Mouse (Mus musculus): Measurements from ENCODE around the gene Otos. TPM values are rescaled to one million over a fixed set of nuclear protein-coding genes. Genes with fewer than 3 reads are reported as not detected.

The Otos gene
- polyA plus RNA-seq, 1 experiment = not detected

- Histone ChIP-seq H3K4me3 (ENCODE audit: insufficient read depth, low read length) (no peak overlapping the region), H3K27ac (ENCODE audit: insufficient read depth, low read length) (no peak overlapping the region), H3K4me1 (ENCODE audit: control insufficient read depth, insufficient read depth, low read length) (no peaks in the 10 kb centered on the region)
- TF ChIP-seq POLR2A (IDR thresholded peaks at IDR 0.05; ENCODE audit: low read depth, low read length) = no peak
- TF ChIP-seq CTCF (IDR thresholded peaks at IDR 0.05; ENCODE audit: borderline replicate concordance, insufficient read depth, low read length) = no peak
Measured at GRCm38 (mm10) chr1:92638181-92638580, 10.5 kb downstream of the Otos start.

DNA sequence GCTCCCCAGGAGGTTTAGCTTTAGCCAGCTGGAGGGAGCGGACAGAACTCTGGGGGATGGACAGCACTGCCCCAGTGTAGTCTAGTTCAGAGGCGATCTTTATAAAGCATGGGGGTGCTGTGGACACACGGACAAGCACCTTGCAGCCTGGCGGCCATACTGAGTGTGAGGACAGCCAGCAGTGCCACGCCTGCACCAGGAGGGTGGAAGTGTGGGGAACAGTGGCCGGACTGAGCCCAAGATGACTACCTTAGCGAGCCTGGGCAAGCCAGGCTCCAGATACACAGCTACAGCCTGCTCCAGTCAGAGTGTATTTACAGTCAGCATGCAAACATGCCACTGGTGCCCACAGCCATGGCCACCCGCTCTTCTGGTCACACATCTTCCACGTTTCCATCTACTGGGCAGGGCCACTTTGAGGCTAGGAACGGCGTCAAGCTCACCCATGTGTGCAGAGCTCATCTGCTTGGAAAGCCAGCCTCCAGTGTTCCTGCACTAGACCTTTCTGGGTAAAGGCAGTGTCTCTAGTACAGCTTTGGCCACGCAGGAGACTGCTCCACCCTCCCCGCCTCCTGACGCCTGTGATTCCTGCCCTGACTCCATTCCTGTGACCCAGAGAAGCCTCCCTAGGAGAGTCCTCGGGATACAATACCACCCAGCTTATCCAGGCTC, 11.0 kb downstream of the Otos start:
- Histone ChIP-seq H3K4me1 (ENCODE audit: control insufficient read depth, insufficient read depth, low read length) (no peaks in the 10 kb centered on the region), H3K27ac (ENCODE audit: insufficient read depth, low read length) (no peak overlapping the region), H3K4me3 (ENCODE audit: insufficient read depth, low read length) (no peak overlapping the region)
- TF ChIP-seq POLR2A (IDR thresholded peaks at IDR 0.05; ENCODE audit: low read depth, low read length) (no peak), CTCF (IDR thresholded peaks at IDR 0.05; ENCODE audit: borderline replicate concordance, insufficient read depth, low read length) (no peak)

GRCm38 (mm10) chr1:92636676-92637075, 12.0 kb downstream of the Otos start:
- H3K27ac ChIP-seq (ENCODE audit: insufficient read depth, low read length) = no peak overlapping the region
- H3K4me1 ChIP-seq (ENCODE audit: control insufficient read depth, insufficient read depth, low read length) = no peaks in the 10 kb centered on the region
- H3K4me3 ChIP-seq (ENCODE audit: insufficient read depth, low read length) = no peak overlapping the region
- no peak for TF ChIP-seq POLR2A (IDR thresholded peaks at IDR 0.05; ENCODE audit: low read depth, low read length)
- no peak for TF ChIP-seq CTCF (IDR thresholded peaks at IDR 0.05; ENCODE audit: borderline replicate concordance, insufficient read depth, low read length)

DNA sequence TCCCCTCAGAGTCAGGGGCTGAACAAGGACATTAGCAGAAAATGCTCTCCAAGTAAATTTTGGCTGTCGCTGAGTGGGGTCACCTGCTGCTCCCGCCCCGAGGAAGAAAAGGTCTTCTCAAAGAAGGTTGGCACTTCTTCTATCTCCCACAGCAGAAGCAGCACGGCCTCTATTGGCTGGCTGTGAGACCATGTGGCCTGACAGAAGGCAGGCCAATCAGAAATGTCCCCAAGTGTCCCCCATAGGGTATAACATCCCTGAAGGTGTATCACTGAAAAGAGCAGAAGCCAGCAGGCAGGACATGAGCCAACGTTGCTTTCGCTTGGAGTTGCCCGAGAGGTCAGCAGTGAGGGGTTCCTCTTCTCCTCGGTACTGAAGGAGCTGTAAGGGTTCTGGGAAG, 12.6 kb downstream of the Otos start:
- no peak overlapping the region for H3K4me3 ChIP-seq (ENCODE audit: insufficient read depth, low read length)
- no peaks in the 10 kb centered on the region for H3K4me1 ChIP-seq (ENCODE audit: control insufficient read depth, insufficient read depth, low read length)
- H3K27ac ChIP-seq (ENCODE audit: insufficient read depth, low read length) = peak overlapping the region; percentile 87
- TF ChIP-seq CTCF (IDR thresholded peaks at IDR 0.05; ENCODE audit: borderline replicate concordance, insufficient read depth, low read length) (no peak), POLR2A (IDR thresholded peaks at IDR 0.05; ENCODE audit: low read depth, low read length) (no peak)

DNA sequence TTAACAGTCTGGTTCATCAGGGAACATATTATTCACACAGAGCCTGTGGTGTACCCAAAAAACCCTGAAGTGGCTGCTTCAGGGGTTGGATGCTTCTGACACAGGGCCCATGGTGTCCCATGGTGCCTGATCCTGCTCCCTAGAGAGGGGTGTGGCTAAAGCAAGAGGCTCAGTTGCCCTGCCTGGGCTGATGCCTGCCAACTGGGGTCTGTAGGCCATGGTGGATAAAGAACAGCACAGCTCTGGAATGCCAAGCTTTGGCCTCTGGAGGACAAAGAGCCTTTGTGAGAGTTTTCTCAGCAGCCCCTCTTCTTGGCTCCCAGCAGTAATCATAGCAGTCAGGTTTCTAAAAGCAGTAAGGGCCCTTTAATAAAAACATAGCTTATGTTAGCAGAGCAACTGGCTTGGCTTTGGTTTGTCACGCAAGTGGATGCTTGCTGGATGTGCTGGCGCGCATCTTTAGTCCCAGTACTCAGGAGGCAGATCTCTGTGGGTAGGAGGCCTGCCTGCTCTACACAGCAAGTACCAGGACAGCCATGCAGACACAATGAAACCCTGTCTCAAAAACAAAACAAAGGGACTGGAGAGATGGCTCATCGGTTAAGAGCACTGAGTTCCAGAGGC, 13.6 kb downstream of the Otos start:
- TF ChIP-seq CTCF (IDR thresholded peaks at IDR 0.05; ENCODE audit: borderline replicate concordance, insufficient read depth, low read length) (no peak), POLR2A (IDR thresholded peaks at IDR 0.05; ENCODE audit: low read depth, low read length) (no peak)
- Histone ChIP-seq H3K27ac (ENCODE audit: insufficient read depth, low read length) (peak overlapping the region; percentile 87), H3K4me1 (ENCODE audit: control insufficient read depth, insufficient read depth, low read length) (no peaks in the 10 kb centered on the region), H3K4me3 (ENCODE audit: insufficient read depth, low read length) (no peak overlapping the region)

DNA sequence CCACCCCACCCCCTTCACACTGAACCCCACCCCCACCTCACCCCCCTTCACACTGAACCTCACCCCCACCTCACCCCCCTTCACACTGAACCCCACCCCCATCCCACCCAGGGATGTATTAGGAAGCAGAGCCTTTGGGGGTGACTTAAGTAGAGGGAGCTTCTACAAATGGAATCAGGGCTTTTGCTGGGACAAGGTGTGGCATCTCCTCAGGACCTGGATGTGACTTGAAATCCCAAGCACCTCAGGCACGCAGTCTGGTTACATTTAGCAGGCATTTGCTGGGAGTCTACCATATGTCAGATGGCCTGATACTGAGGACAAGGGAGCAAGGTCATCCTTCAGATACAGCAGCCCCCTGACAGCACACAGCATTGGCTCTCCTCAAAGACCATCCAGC, 14.1 kb downstream of the Otos start:
- no peak for TF ChIP-seq POLR2A (IDR thresholded peaks at IDR 0.05; ENCODE audit: low read depth, low read length)
- no peak for TF ChIP-seq CTCF (IDR thresholded peaks at IDR 0.05; ENCODE audit: borderline replicate concordance, insufficient read depth, low read length)
- no peaks in the 10 kb centered on the region for H3K4me1 ChIP-seq (ENCODE audit: control insufficient read depth, insufficient read depth, low read length)
- peak overlapping the region; percentile 63 for H3K27ac ChIP-seq (ENCODE audit: insufficient read depth, low read length)
- H3K4me3 ChIP-seq (ENCODE audit: insufficient read depth, low read length) = no peak overlapping the region

DNA sequence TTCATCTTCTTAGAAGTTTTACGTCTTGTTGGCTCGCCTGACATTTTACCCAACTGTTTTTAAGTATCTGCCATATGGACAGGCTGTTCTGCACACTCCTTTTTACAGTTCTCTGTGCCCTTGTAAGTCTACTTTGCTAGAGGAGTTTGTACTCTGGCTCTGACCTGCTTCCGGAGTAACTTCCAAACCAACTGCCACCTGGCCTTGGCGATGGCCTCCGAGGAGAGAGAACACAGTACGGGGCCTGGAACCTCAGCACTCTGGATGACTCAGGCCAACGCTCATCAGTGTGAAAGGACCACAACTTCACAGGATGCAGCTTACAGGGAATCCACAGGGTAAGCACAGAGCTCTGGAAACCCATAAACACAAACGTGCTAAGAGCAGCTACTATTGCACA, 14.9 kb downstream of the Otos start:
- Histone ChIP-seq H3K4me3 (ENCODE audit: insufficient read depth, low read length) (no peak overlapping the region), H3K4me1 (ENCODE audit: control insufficient read depth, insufficient read depth, low read length) (no peaks in the 10 kb centered on the region), H3K27ac (ENCODE audit: insufficient read depth, low read length) (no peak overlapping the region)
- no peak for TF ChIP-seq POLR2A (IDR thresholded peaks at IDR 0.05; ENCODE audit: low read depth, low read length)
- TF ChIP-seq CTCF (IDR thresholded peaks at IDR 0.05; ENCODE audit: borderline replicate concordance, insufficient read depth, low read length) = no peak

- Histone ChIP-seq H3K27ac (ENCODE audit: insufficient read depth, low read length) (no peak overlapping the region), H3K4me1 (ENCODE audit: control insufficient read depth, insufficient read depth, low read length) (no peaks in the 10 kb centered on the region), H3K4me3 (ENCODE audit: insufficient read depth, low read length) (no peak overlapping the region)
- TF ChIP-seq POLR2A (IDR thresholded peaks at IDR 0.05; ENCODE audit: low read depth, low read length) = no peak
- no peak for TF ChIP-seq CTCF (IDR thresholded peaks at IDR 0.05; ENCODE audit: borderline replicate concordance, insufficient read depth, low read length)
Measured at GRCm38 (mm10) chr1:92632948-92633347, 15.7 kb downstream of the Otos start.

DNA sequence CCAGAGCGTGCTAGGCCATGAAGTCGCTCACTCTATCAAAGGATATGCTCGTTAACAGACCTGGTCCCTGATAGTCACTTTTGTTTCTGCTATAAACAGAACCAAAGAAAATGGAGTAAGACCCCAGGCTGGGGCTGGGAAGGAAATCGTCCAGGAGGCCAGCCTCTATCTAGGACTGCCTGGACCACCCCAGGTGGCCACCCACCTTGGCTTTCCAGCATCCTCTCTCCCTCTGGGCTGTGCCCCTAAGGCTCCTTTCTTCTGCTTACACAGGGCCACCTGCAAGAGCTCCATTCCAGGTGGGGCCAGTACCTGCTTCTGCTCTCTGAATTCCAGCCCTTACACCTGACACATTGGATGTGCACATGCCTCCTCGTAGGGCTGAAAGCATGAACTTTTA, 16.4 kb downstream of the Otos start:
- TF ChIP-seq POLR2A (IDR thresholded peaks at IDR 0.05; ENCODE audit: low read depth, low read length) (no peak), CTCF (IDR thresholded peaks at IDR 0.05; ENCODE audit: borderline replicate concordance, insufficient read depth, low read length) (no peak)
- Histone ChIP-seq H3K4me1 (ENCODE audit: control insufficient read depth, insufficient read depth, low read length) (no peaks in the 10 kb centered on the region), H3K4me3 (ENCODE audit: insufficient read depth, low read length) (no peak overlapping the region), H3K27ac (ENCODE audit: insufficient read depth, low read length) (no peak overlapping the region)

- TF ChIP-seq CTCF (IDR thresholded peaks at IDR 0.05; ENCODE audit: borderline replicate concordance, insufficient read depth, low read length) (no peak), POLR2A (IDR thresholded peaks at IDR 0.05; ENCODE audit: low read depth, low read length) (no peak)
- no peaks in the 10 kb centered on the region for H3K4me1 ChIP-seq (ENCODE audit: control insufficient read depth, insufficient read depth, low read length)
- no peak overlapping the region for H3K4me3 ChIP-seq (ENCODE audit: insufficient read depth, low read length)
- no peak overlapping the region for H3K27ac ChIP-seq (ENCODE audit: insufficient read depth, low read length)
Measured at GRCm38 (mm10) chr1:92628227-92628626, 20.4 kb downstream of the Otos start.

Measured in embryonic fibroblast, embryonic 13.5 days (primary cell).